In genomic region chr13:21377773-21378172, GRCm38 (mm10) we compare ENCODE assay signal across 24 mouse cellular contexts. TPM values are rescaled to one million over a fixed set of nuclear protein-coding genes. Genes with fewer than 3 reads are reported as not detected.
DNase-seq lines count a peak whose midpoint lies in the region; ATAC-seq lines count a peak whose summit lies in the region.
"Had no signal": no experiment of that assay in that cellular context is flagged by ENCODE, and none has a peak within 500 bp of the region (broad histone marks: within the 10 kb centered on the region; RNA-seq: fewer than 3 reads in every experiment).

No protein-coding gene starts in this region.

- ATAC-seq in megakaryocyte, adult 5-6 weeks (ENCODE audit: poor library complexity, severe bottlenecking) = peak; percentile 52
- ATAC-seq: activated CD4-positive, CD25-positive, alpha-beta regulatory T cell, adult 4 months; CD4-positive, CD25-positive, alpha-beta regulatory T cell, adult 4 months; forebrain, embryonic 14.5 days; forebrain, embryonic 16.5 days; Patski had no signal

- peak; percentile 49 for DNase-seq in heart, adult 11 months
- no peak for DNase-seq in heart, postnatal 4 days
- no peak for DNase-seq in thymus, postnatal 14 days
- no peak for DNase-seq in gastrocnemius, postnatal 14 days
- DNase-seq: adrenal gland, adult 8-10 months; adrenal gland, postnatal 14 days; B cell, adult 2 months; cerebellum, adult 11 months; cerebellum, adult 18-20 months; cerebellum, adult 8-10 months; cerebellum, adult 9-11 months; cerebellum, postnatal 14 days; cerebellum, postnatal 36 days; embryo, embryonic 11 days had no signal

- intact Hi-C loops in gastrocnemius, postnatal 14 days (cut with DNase I; ENCODE audit: low total_unique reads) = loop anchor here (10.0 kb wide), 1 partner anchor 147 kb away; no protein-coding TSS in a partner anchor

RNA-seq across cellular contexts. Expression of gene Zscan12, which starts 15.2 kb away (rescaled TPM):
- total RNA-seq in heart, postnatal 4 days (2021) = 1 to 10 TPM; 6.6 to 7.5 TPM
- total RNA-seq in megakaryocyte, adult 5-6 weeks (2015) = 4.4 and 4.7 TPM in 2 replicates
- 5.6 and 8.3 TPM in 2 replicates for total RNA-seq in megakaryocyte, adult 5-6 weeks (2017)
- total RNA-seq in gastrocnemius, postnatal 14 days (2021) = 1 to 10 TPM; 5.5 to 5.9 TPM

RNA-seq across cellular contexts. Expression of gene Zkscan3, which starts 24.8 kb away (rescaled TPM):
- total RNA-seq in heart, postnatal 4 days (2021) = 10 to 100 TPM; 37.9 to 43.5 TPM
- 33.5 and 36.6 TPM in 2 replicates for total RNA-seq in megakaryocyte, adult 5-6 weeks (2015)
- 26.8 and 29.7 TPM in 2 replicates for total RNA-seq in megakaryocyte, adult 5-6 weeks (2017)
- 10 to 100 TPM; 14.8 TPM for total RNA-seq in gastrocnemius, postnatal 14 days (2021)

RNA-seq across cellular contexts. Expression of gene Olfr1367, which starts 31.1 kb away (rescaled TPM):
- total RNA-seq in heart, postnatal 4 days (2021) = not detected
- total RNA-seq in megakaryocyte, adult 5-6 weeks (2015) = not detected in 2 replicates
- not detected in 2 replicates for total RNA-seq in megakaryocyte, adult 5-6 weeks (2017)
- not detected for total RNA-seq in gastrocnemius, postnatal 14 days (2021)
- total RNA-seq: adrenal gland, adult 18-20 months; adrenal gland, adult 8-10 months; adrenal gland, postnatal 14 days; adrenal gland, postnatal 4 days; CH12.LX; common myeloid progenitor, adult 5-6 weeks had no signal
